Mouse (Mus musculus): ENCODE data around the gene Arl15. TPM values are rescaled to one million over a fixed set of nuclear protein-coding genes. Genes with fewer than 3 reads are reported as not detected.

Gene Arl15
- polyA plus RNA-seq, 1 experiment from 2014 or later = 1.5 TPM

DNA sequence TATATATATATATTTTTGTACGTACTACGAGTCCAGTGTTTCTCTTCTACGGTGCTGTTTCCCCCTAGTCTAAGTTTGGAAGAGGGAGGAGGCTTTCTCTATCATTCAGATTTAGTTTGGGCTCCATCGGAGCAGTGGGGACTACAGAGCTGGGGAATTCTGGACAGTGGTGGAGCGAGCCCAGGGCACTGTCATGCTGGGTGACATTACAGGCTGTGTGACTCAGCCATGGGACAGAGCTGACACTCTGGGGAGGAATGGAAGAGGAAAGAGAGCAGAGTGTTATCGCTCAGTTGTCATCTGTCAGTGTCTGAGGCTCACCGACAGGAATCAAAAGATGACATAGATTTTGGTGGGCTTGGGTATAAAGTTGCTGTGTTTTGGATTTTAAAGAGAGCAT, 124.4 kb downstream of the Arl15 start:
- no peak for TF ChIP-seq EP300 (IDR thresholded peaks at IDR 0.05; ENCODE audit: low read depth)
- TF ChIP-seq CTCF (IDR thresholded peaks at IDR 0.05; ENCODE audit: low read depth) = no peak
- no peaks in the 10 kb centered on the region for H3K27me3 ChIP-seq (ENCODE audit: insufficient read depth, low read length)
- WGBS (ENCODE audit: insufficient replicate concordance) = 88% methylated on average over 7 of the region's 7 CpGs
- DNase-seq (no peak), ATAC-seq (no peak)
- H3K4me2 ChIP-seq (ENCODE audit: low read depth, low read length) = no peak overlapping the region
- no peaks in the 10 kb centered on the region for H3K4me1 ChIP-seq (ENCODE audit: insufficient read depth)
- H3K9ac ChIP-seq (replicated peaks) = no peak overlapping the region
- no peak overlapping the region for H3K4me3 ChIP-seq (ENCODE audit: low read depth, low read length)
- H3K9me3 ChIP-seq (ENCODE audit: low read length) = no peaks in the 10 kb centered on the region
- H3K27ac ChIP-seq (ENCODE audit: low read depth) = no peak overlapping the region
- no peaks in the 10 kb centered on the region for H3K36me3 ChIP-seq (replicated peaks; ENCODE audit: insufficient read depth, low read length)

- DNase-seq (no peak), ATAC-seq (no peak)
- Histone ChIP-seq H3K27ac (ENCODE audit: low read depth) (no peak overlapping the region), H3K4me3 (ENCODE audit: low read depth, low read length) (no peak overlapping the region), H3K4me1 (ENCODE audit: insufficient read depth) (no peaks in the 10 kb centered on the region), H3K36me3 (replicated peaks; ENCODE audit: insufficient read depth, low read length) (peaks cover 2% of the 10 kb centered on the region; the same call in 1 of the 2 replicates), H3K9ac (replicated peaks) (no peak overlapping the region), H3K9me3 (ENCODE audit: low read length) (no peaks in the 10 kb centered on the region), H3K4me2 (ENCODE audit: low read depth, low read length) (no peak overlapping the region), H3K27me3 (ENCODE audit: insufficient read depth, low read length) (no peaks in the 10 kb centered on the region)
- 84% methylated on average over 4 of the region's 4 CpGs for WGBS (ENCODE audit: insufficient replicate concordance)
- TF ChIP-seq EP300 (IDR thresholded peaks at IDR 0.05; ENCODE audit: low read depth) (no peak), CTCF (IDR thresholded peaks at IDR 0.05; ENCODE audit: low read depth) (no peak)
Observed at GRCm38 (mm10) chr13:113935697-113936096, 141.4 kb downstream of the Arl15 start.

- Histone ChIP-seq H3K27me3 (ENCODE audit: insufficient read depth, low read length) (no peaks in the 10 kb centered on the region), H3K27ac (ENCODE audit: low read depth) (no peak overlapping the region), H3K4me1 (ENCODE audit: insufficient read depth) (no peaks in the 10 kb centered on the region), H3K36me3 (replicated peaks; ENCODE audit: insufficient read depth, low read length) (peaks cover 2% of the 10 kb centered on the region; the same call in 1 of the 2 replicates), H3K9ac (replicated peaks) (no peak overlapping the region), H3K4me3 (ENCODE audit: low read depth, low read length) (no peak overlapping the region), H3K4me2 (ENCODE audit: low read depth, low read length) (no peak overlapping the region), H3K9me3 (ENCODE audit: low read length) (no peaks in the 10 kb centered on the region)
- DNase-seq = no peak
- WGBS (ENCODE audit: insufficient replicate concordance) = 83% methylated on average over 5 of the region's 5 CpGs
- no peak for TF ChIP-seq CTCF (IDR thresholded peaks at IDR 0.05; ENCODE audit: low read depth)
- no peak for TF ChIP-seq EP300 (IDR thresholded peaks at IDR 0.05; ENCODE audit: low read depth)
- no peak for ATAC-seq
Observed at GRCm38 (mm10) chr13:113937231-113937630, 142.9 kb downstream of the Arl15 start.

- Histone ChIP-seq H3K27me3 (ENCODE audit: insufficient read depth, low read length) (no peaks in the 10 kb centered on the region), H3K36me3 (replicated peaks; ENCODE audit: insufficient read depth, low read length) (peaks cover 2% of the 10 kb centered on the region; the same call in 1 of the 2 replicates), H3K9me3 (ENCODE audit: low read length) (no peaks in the 10 kb centered on the region), H3K4me3 (ENCODE audit: low read depth, low read length) (no peak overlapping the region), H3K4me2 (ENCODE audit: low read depth, low read length) (no peak overlapping the region), H3K9ac (replicated peaks) (no peak overlapping the region), H3K4me1 (ENCODE audit: insufficient read depth) (no peaks in the 10 kb centered on the region), H3K27ac (ENCODE audit: low read depth) (no peak overlapping the region)
- no peak for ATAC-seq
- DNase-seq = no peak
- TF ChIP-seq EP300 (IDR thresholded peaks at IDR 0.05; ENCODE audit: low read depth) (no peak), CTCF (IDR thresholded peaks at IDR 0.05; ENCODE audit: low read depth) (no peak)
- WGBS (ENCODE audit: insufficient replicate concordance) = 95% methylated on average over 9 of the region's 9 CpGs
Observed at GRCm38 (mm10) chr13:113938561-113938960, 144.3 kb downstream of the Arl15 start.

DNA sequence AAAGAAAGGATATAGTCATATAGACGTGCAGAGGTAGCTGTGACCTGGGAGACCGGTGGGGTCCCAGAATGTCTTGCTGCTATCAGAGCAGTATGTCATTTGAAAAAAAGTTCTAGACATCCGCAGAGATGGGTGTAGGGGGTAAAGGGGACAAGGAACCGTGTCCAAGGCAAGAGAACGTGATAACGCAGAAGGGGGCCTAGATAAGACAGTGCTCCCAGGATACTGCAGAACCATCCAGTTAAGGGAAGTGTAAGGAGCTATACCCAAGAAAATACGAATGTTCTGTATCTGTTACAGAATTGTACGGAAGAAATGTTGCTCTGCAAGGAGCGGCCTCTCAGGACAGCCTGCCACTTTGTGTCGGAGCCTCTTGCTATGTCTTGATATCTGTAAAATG, 144.8 kb downstream of the Arl15 start:
- no peak for ATAC-seq
- Histone ChIP-seq H3K4me1 (ENCODE audit: insufficient read depth) (no peaks in the 10 kb centered on the region), H3K4me3 (ENCODE audit: low read depth, low read length) (no peak overlapping the region), H3K27me3 (ENCODE audit: insufficient read depth, low read length) (no peaks in the 10 kb centered on the region), H3K9me3 (ENCODE audit: low read length) (no peaks in the 10 kb centered on the region), H3K4me2 (ENCODE audit: low read depth, low read length) (no peak overlapping the region), H3K27ac (ENCODE audit: low read depth) (no peak overlapping the region), H3K9ac (replicated peaks) (no peak overlapping the region), H3K36me3 (replicated peaks; ENCODE audit: insufficient read depth, low read length) (peaks cover 2% of the 10 kb centered on the region; the same call in 1 of the 2 replicates)
- TF ChIP-seq EP300 (IDR thresholded peaks at IDR 0.05; ENCODE audit: low read depth) (no peak), CTCF (IDR thresholded peaks at IDR 0.05; ENCODE audit: low read depth) (no peak)
- 73% methylated on average over 10 of the region's 10 CpGs for WGBS (ENCODE audit: insufficient replicate concordance)
- DNase-seq = no peak

DNA sequence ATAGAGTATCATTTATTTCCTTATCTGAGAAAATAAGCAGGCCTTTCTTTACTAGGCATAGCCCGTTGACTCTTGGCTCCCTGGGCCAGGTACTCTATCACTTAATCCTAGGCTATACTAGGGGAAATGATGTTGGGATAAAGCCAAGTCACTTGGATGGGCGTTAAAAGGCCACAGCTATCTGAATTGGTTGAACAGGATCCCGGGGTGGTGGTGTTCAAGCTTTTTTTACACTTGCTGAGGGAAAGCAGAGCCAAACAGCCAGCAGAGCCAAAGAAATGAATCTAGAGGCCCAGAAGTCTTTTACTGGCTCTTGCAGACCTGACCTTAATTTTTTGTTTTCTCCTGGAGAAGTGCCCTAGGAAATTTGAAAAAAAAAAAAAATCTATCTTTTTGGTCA, 145.4 kb downstream of the Arl15 start:
- DNase-seq = no peak
- no peaks in the 10 kb centered on the region for H3K9me3 ChIP-seq (ENCODE audit: low read length)
- no peak for ATAC-seq
- H3K36me3 ChIP-seq (replicated peaks; ENCODE audit: insufficient read depth, low read length) = 0 out of 2 replicates have a peak, but pooled peaks cover 2% of the 10 kb centered on the region
- 76% methylated on average over 3 of the region's 3 CpGs for WGBS (ENCODE audit: insufficient replicate concordance)
- no peak for TF ChIP-seq EP300 (IDR thresholded peaks at IDR 0.05; ENCODE audit: low read depth)
- TF ChIP-seq CTCF (IDR thresholded peaks at IDR 0.05; ENCODE audit: low read depth) = no peak
- H3K27me3 ChIP-seq (ENCODE audit: insufficient read depth, low read length) = no peaks in the 10 kb centered on the region
- no peak overlapping the region for H3K4me3 ChIP-seq (ENCODE audit: low read depth, low read length)
- no peak overlapping the region for H3K9ac ChIP-seq (replicated peaks)
- H3K27ac ChIP-seq (ENCODE audit: low read depth) = no peak overlapping the region
- no peak overlapping the region for H3K4me2 ChIP-seq (ENCODE audit: low read depth, low read length)
- no peaks in the 10 kb centered on the region for H3K4me1 ChIP-seq (ENCODE audit: insufficient read depth)

DNA sequence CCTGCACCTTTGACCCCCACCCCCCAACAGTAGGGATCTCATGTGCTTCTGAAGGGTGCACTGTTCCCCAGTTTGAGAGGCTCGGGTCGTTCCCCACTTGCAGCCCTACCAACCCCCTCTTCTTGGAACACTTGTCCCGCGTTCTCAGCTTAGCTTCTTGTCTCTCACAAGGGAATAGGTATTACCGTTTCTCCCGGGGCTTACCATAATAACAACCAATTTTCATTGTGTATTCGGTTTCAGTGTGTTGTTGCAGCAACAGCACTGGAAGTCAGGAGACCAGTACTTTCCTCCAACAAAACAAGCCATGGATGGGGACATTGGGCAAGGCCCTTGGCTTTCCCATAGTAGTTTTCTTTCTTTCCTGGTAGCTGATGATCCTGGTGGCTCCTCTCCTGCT, 145.8 kb downstream of the Arl15 start:
- Histone ChIP-seq H3K27ac (ENCODE audit: low read depth) (no peak overlapping the region), H3K4me1 (ENCODE audit: insufficient read depth) (no peaks in the 10 kb centered on the region), H3K27me3 (ENCODE audit: insufficient read depth, low read length) (no peaks in the 10 kb centered on the region), H3K36me3 (replicated peaks; ENCODE audit: insufficient read depth, low read length) (0 out of 2 replicates have a peak, but pooled peaks cover 2% of the 10 kb centered on the region), H3K9ac (replicated peaks) (no peak overlapping the region), H3K9me3 (ENCODE audit: low read length) (no peaks in the 10 kb centered on the region), H3K4me2 (ENCODE audit: low read depth, low read length) (no peak overlapping the region), H3K4me3 (ENCODE audit: low read depth, low read length) (no peak overlapping the region)
- DNase-seq (no peak), ATAC-seq (no peak)
- 84% methylated on average over 7 of the region's 7 CpGs for WGBS (ENCODE audit: insufficient replicate concordance)
- TF ChIP-seq EP300 (IDR thresholded peaks at IDR 0.05; ENCODE audit: low read depth) (no peak), CTCF (IDR thresholded peaks at IDR 0.05; ENCODE audit: low read depth) (no peak)
